Mouse (Mus musculus): ENCODE data around the gene Clpp. TPM values are rescaled to one million over a fixed set of nuclear protein-coding genes. Genes with fewer than 3 reads are reported as not detected.

Clpp gene
- polyA plus RNA-seq, 1 experiment from 2014 or later: 124 TPM

DNA sequence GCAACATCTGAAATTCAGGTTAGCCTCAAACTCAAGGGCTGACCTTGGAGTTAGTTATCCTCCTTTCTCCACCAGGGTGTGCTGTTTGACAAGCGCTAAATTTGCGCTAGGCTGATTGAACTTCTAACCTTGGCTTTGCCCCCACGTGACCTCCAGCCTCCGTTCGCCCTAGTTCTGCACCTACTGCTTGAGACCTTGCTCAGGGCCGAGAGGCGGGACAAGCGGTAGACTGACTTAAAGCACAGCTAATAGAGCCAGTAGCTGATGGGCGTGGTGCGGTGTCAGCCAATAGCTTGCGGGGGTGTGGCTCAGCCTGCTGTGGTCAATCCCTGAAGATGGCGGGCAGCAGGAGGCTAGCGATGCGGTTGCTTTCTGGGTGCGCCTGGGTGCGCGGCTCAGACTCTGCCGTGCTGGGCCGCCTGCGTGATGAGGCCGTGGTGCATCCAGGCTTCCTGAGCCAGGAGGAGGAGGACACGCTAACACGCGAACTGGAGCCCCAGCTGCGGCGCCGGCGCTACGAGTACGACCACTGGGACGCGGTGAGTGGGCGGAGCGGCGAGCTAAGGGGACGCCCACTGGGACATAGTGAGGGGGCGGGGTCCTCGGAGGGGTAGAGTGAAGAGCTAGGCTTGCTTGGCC, 7.0 kb downstream of the Clpp start, which contains the start of gene Alkbh7:
TSS of gene Alkbh7 (plus strand) at position 311 of the 639 bp plus-strand sequence.
- Histone ChIP-seq H3K4me1 (replicated peaks; ENCODE audit: control insufficient read depth, insufficient read depth, low read length) (peaks cover 5% of the 10 kb centered on the region), H3K4me3 (ENCODE audit: low read length) (peak within 1 kb of the TSS; percentile 75), H3K4me2 (ENCODE audit: low read depth, low read length) (peak within 1 kb of the TSS; percentile 73), H3K9me3 (ENCODE audit: control insufficient read depth, low read length) (no peaks in the 10 kb centered on the region), H3K9ac (ENCODE audit: low read length) (peak within 1 kb of the TSS; percentile 74), H3K27ac (ENCODE audit: low read length) (peak within 1 kb of the TSS; percentile 67), H3K27me3 (ENCODE audit: control insufficient read depth, insufficient read depth, low read depth, low read length) (no peaks in the 10 kb centered on the region), H3K36me3 (ENCODE audit: control insufficient read depth, insufficient read depth, low read length) (peaks cover 29% of the 10 kb centered on the region)
- WGBS: under 1% methylated on average over 38 of the region's 38 CpGs
- peak; percentile 99 for ATAC-seq (ENCODE audit: low read depth)

DNA sequence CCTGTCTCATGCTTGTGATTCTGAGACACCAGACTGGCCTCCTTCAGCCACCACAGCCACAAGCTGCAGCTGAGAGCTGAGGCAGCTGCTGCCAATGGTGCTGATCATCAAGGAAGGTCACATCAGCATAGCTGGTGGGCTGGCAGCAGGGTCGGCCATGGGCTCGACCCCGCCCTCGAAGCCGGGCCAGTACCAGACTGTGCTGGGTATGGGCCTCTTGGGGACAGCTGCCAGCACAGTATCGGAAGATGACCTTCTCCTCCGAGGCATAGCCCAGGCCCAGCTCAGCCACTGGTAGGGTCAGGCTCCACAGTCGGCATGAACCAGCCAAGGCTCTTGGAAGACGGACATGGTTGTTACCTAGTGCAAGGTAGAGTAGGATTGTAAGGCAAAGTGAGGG, 9.3 kb downstream of the Clpp start:
- no peak overlapping the region for H3K9ac ChIP-seq (ENCODE audit: low read length)
- H3K27me3 ChIP-seq (ENCODE audit: control insufficient read depth, insufficient read depth, low read depth, low read length): no peaks in the 10 kb centered on the region
- H3K27ac ChIP-seq (ENCODE audit: low read length): no peak overlapping the region
- no peak overlapping the region for H3K4me2 ChIP-seq (ENCODE audit: low read depth, low read length)
- WGBS: 91% methylated on average over 9 of the region's 9 CpGs
- H3K9me3 ChIP-seq (ENCODE audit: control insufficient read depth, low read length): no peaks in the 10 kb centered on the region
- H3K4me3 ChIP-seq (ENCODE audit: low read length): no peak overlapping the region
- peaks cover 23% of the 10 kb centered on the region for H3K36me3 ChIP-seq (ENCODE audit: control insufficient read depth, insufficient read depth, low read length)
- H3K4me1 ChIP-seq (replicated peaks; ENCODE audit: control insufficient read depth, insufficient read depth, low read length): peaks cover 5% of the 10 kb centered on the region
- ATAC-seq (ENCODE audit: low read depth): no peak

DNA sequence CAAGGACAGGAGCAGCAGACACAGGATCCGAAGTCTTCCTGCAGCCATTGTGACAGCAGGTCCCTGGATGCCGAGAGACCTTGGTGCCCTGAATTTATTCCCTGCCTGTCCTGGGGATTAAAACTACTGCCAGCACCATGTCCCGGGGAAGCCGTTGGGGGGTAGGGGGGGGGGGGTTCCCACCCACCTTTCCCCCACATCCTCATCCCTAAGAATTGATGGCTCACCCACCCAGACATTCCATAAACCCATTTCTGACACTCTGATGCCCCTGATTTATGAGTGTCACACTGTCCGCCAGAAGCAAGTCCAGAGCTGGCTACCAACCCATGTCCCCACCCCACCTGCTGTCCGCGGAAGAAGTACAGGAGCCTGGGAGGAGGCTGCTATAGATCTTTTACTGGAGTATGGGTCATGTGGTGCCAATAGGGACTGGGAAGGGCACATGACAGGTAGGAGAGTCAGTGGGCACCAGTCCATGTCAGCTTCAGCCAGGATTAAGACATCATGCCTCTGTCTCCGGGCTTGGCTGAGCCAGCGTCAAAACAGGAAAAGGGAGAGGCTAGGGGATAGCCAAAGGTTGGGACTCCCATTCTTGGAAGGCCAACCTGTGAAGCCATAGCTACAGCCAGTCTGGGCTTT, 10.0 kb downstream of the Clpp start, which contains the start of gene Pspn:
TSS of gene Pspn (minus strand) at position 51 of the 642 bp plus-strand sequence.
- no peak for ATAC-seq (ENCODE audit: low read depth)
- 81% methylated on average over 9 of the region's 9 CpGs for WGBS

DNA sequence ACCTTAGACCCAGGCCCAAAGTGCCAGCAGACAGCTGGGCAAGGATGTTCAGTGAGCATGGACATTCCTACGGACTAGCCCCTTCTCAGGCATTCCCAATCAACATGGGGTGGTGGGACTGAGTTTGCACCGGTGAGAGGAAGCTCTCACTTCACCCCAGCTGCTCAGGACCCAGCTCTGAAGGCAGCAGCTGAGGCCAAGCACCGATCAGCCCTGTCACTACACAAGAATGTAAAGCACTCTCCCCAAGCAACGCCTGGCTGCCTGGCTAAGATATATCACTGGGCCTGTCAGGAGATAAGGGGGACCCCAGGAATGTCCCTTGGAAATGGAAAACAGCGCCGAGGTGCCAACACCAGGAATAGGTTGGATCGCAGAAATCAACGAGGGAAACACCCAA, 11.1 kb downstream of the Clpp start:
- peaks cover 29% of the 10 kb centered on the region for H3K36me3 ChIP-seq (ENCODE audit: control insufficient read depth, insufficient read depth, low read length)
- no peak overlapping the region for H3K4me2 ChIP-seq (ENCODE audit: low read depth, low read length)
- H3K9me3 ChIP-seq (ENCODE audit: control insufficient read depth, low read length): no peaks in the 10 kb centered on the region
- H3K4me1 ChIP-seq (replicated peaks; ENCODE audit: control insufficient read depth, insufficient read depth, low read length): peaks cover 5% of the 10 kb centered on the region
- 41% methylated on average over 8 of the region's 8 CpGs for WGBS
- no peak for ATAC-seq (ENCODE audit: low read depth)
- no peak overlapping the region for H3K9ac ChIP-seq (ENCODE audit: low read length)
- H3K27me3 ChIP-seq (ENCODE audit: control insufficient read depth, insufficient read depth, low read depth, low read length): no peaks in the 10 kb centered on the region
- H3K27ac ChIP-seq (ENCODE audit: low read length): no peak overlapping the region
- H3K4me3 ChIP-seq (ENCODE audit: low read length): no peak overlapping the region

More for the DNA sequence above, 10.0 kb downstream of the Clpp start, which contains the start of gene Pspn:
- Histone ChIP-seq H3K27me3 (ENCODE audit: control insufficient read depth, insufficient read depth, low read depth, low read length) (no peaks in the 10 kb centered on the region), H3K4me3 (ENCODE audit: low read length) (no peak within 1 kb of the TSS), H3K9ac (ENCODE audit: low read length) (no peak within 1 kb of the TSS), H3K4me1 (replicated peaks; ENCODE audit: control insufficient read depth, insufficient read depth, low read length) (peaks cover 5% of the 10 kb centered on the region), H3K27ac (ENCODE audit: low read length) (no peak within 1 kb of the TSS), H3K9me3 (ENCODE audit: control insufficient read depth, low read length) (no peaks in the 10 kb centered on the region), H3K4me2 (ENCODE audit: low read depth, low read length) (no peak within 1 kb of the TSS), H3K36me3 (ENCODE audit: control insufficient read depth, insufficient read depth, low read length) (peaks cover 24% of the 10 kb centered on the region)

DNA sequence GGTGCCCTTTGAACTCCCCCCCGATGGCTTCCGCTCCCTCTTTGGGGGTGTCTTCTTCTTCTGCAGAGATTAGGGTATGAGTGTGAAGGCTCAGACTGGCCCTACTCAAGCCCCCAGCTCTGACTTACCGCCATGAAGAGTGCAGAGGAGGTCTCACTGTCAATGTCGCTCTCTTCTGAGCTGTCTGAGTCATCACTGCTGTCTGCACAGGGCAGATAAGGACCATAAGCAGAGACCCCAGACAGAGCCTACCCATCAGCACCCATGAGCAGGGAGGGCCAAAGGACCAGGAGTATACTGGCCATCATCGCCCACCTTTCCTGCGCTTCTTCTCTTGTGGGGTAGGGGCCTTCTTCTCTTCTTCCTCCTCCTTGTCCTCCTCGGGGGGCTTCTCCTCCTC, 13.9 kb downstream of the Clpp start:
- no peaks in the 10 kb centered on the region for H3K27me3 ChIP-seq (ENCODE audit: control insufficient read depth, insufficient read depth, low read depth, low read length)
- WGBS: 80% methylated on average over 7 of the region's 7 CpGs
- H3K27ac ChIP-seq (ENCODE audit: low read length): no peak overlapping the region
- peaks cover 42% of the 10 kb centered on the region for H3K36me3 ChIP-seq (ENCODE audit: control insufficient read depth, insufficient read depth, low read length)
- H3K4me2 ChIP-seq (ENCODE audit: low read depth, low read length): no peak overlapping the region
- no peak for ATAC-seq (ENCODE audit: low read depth)
- H3K9me3 ChIP-seq (ENCODE audit: control insufficient read depth, low read length): no peaks in the 10 kb centered on the region
- no peaks in the 10 kb centered on the region for H3K4me1 ChIP-seq (replicated peaks; ENCODE audit: control insufficient read depth, insufficient read depth, low read length)
- H3K4me3 ChIP-seq (ENCODE audit: low read length): no peak overlapping the region
- H3K9ac ChIP-seq (ENCODE audit: low read length): no peak overlapping the region

DNA sequence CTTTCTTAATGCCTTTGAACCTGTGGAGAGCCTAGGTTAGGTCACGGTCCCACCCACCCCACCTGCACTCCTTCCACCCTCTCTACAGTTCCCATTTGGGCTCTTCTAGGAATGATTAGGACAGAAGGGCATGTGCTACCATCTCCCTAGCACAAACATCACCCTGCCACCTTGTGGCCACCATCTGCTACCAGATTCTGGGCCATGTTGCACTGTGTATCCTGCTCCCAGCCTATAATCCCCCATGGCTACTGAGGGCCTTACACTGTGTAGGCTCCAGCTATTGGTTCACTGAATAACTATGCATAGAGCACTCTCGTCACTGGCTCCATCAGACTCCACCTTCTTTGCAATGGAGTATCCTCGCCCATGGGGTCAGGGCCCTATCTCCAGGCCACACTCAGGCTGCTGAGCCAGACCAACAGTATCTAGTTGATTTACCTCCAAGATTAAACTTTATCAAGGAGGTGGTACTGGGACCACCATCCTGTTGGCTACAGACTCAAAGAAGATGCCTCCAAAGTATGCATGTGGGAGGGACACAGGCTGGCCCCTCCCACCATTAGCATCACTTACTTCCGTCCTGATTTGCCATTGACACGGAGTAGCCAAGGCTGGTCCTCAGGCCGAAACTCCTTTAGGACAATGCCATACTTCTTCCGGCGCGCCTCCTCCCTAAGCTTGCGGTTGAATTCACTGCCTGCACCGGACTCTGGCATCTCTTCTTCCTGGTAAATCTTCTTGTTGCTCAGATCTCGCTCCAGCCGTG, 17.2 kb downstream of the Clpp start:
- H3K9ac ChIP-seq (ENCODE audit: low read length): no peak overlapping the region
- peaks cover 13% of the 10 kb centered on the region for H3K4me1 ChIP-seq (replicated peaks; ENCODE audit: control insufficient read depth, insufficient read depth, low read length)
- WGBS: 91% methylated on average over 13 of the region's 13 CpGs
- ATAC-seq (ENCODE audit: low read depth): no peak
- no peak overlapping the region for H3K27ac ChIP-seq (ENCODE audit: low read length)
- no peak overlapping the region for H3K4me3 ChIP-seq (ENCODE audit: low read length)
- no peaks in the 10 kb centered on the region for H3K27me3 ChIP-seq (ENCODE audit: control insufficient read depth, insufficient read depth, low read depth, low read length)
- H3K4me2 ChIP-seq (ENCODE audit: low read depth, low read length): no peak overlapping the region
- H3K9me3 ChIP-seq (ENCODE audit: control insufficient read depth, low read length): no peaks in the 10 kb centered on the region
- peaks cover 36% of the 10 kb centered on the region for H3K36me3 ChIP-seq (ENCODE audit: control insufficient read depth, insufficient read depth, low read length)

DNA sequence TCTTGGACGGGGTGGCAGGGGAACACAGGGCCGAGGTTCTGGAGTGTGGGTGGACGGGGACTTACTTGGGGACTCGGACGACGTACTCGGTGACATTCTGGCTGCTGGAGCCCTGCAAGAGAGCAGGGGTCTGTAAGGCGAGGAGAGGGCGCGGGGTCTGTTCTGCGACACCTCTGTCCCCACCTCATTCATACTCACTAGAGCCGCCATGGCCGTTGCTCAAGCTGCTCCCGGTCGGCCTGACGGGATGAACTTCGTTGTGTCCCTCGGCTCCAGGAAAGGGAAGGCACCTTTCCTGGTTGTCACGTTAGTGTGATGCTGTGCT, 20.8 kb downstream of the Clpp start:
- ATAC-seq (ENCODE audit: low read depth): peak; percentile 29
- 0% methylated on average over 19 of the region's 19 CpGs for WGBS
- H3K4me2 ChIP-seq (ENCODE audit: low read depth, low read length): peak overlapping the region; percentile 76
- H3K36me3 ChIP-seq (ENCODE audit: control insufficient read depth, insufficient read depth, low read length): peaks cover 18% of the 10 kb centered on the region
- peak overlapping the region; percentile 67 for H3K4me3 ChIP-seq (ENCODE audit: low read length)
- H3K4me1 ChIP-seq (replicated peaks; ENCODE audit: control insufficient read depth, insufficient read depth, low read length): peaks cover 17% of the 10 kb centered on the region
- peak overlapping the region; percentile 67 for H3K9ac ChIP-seq (ENCODE audit: low read length)
- H3K27ac ChIP-seq (ENCODE audit: low read length): peak overlapping the region; percentile 53
- H3K27me3 ChIP-seq (ENCODE audit: control insufficient read depth, insufficient read depth, low read depth, low read length): no peaks in the 10 kb centered on the region
- no peaks in the 10 kb centered on the region for H3K9me3 ChIP-seq (ENCODE audit: control insufficient read depth, low read length)

DNA sequence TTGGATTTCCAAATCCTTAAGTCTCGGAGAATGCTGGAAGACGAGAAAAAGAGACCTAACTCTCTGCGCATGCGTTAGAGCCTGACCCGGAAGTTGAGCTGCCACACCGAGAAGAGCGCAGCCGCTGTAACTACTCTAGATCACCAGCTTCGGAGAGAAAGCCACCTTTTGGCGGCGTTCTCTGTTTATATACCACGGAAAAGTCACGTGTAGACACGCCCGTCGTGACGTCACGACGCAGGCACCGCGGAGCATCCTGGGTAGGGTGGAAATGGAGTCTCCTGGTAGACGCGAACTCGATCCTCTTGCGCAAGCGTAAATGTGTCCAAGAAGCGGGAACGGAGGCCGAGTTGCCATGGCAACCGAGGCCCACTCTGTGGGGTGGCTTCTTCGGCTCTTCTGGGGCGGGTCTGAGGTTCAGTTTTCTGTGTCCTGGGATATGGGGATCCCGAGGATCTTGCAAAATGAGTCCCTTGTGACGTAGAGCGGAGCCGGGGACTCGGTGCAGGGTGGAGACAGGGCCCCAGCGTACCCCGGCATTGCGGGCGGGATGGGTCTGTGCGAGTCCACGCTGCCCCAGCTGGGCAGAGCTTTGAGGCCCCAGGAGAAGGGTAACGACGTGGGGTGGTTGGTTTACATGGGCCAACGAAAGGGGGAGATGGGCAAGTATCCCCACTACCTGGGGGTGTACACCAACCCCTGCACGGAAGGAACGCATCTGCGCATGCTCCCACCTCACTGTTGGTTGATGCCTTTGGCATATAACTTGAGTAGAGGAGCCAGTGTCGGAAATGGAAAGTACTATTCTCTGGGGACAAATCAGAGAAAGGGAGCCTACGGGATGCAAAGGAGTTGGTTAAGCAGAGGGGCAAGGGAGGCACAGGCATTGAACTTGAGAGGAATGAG, 21.4 kb downstream of the Clpp start, which contains the start of the genes Gtf2f1 and Gm17949:
TSS of gene Gtf2f1 (minus strand) at position 53 of the 906 bp plus-strand sequence.
TSS of gene Gm17949 (plus strand) at position 234 of the 906 bp plus-strand sequence.
- ATAC-seq (ENCODE audit: low read depth): peak; percentile 94
- no peaks in the 10 kb centered on the region for H3K27me3 ChIP-seq (ENCODE audit: control insufficient read depth, insufficient read depth, low read depth, low read length)
- peaks cover 13% of the 10 kb centered on the region for H3K36me3 ChIP-seq (ENCODE audit: control insufficient read depth, insufficient read depth, low read length)
- H3K4me2 ChIP-seq (ENCODE audit: low read depth, low read length): peak within 1 kb of the TSS; percentile 79
- peak within 1 kb of the TSS; percentile 92 for H3K27ac ChIP-seq (ENCODE audit: low read length)
- peak within 1 kb of the TSS; percentile 78 for H3K9ac ChIP-seq (ENCODE audit: low read length)
- peaks cover 17% of the 10 kb centered on the region for H3K4me1 ChIP-seq (replicated peaks; ENCODE audit: control insufficient read depth, insufficient read depth, low read length)
- H3K4me3 ChIP-seq (ENCODE audit: low read length): peak within 1 kb of the TSS; percentile 67
- under 1% methylated on average over 51 of the region's 51 CpGs for WGBS
- no peaks in the 10 kb centered on the region for H3K9me3 ChIP-seq (ENCODE audit: control insufficient read depth, low read length)

All from lung, embryonic 16.5 days (tissue).